Mouse (Mus musculus) urinary bladder, adult 18-20 months (tissue): ENCODE results near the gene Cldnd1.

Source experiments
- DNase-seq, 2 experiments: peaks; one replicate each; pipeline ENCODE4 v3.0.0; 2022; ENCODE audit warnings: low spot score in 2 of 2, mixed read lengths in 2 of 2

The Cldnd1 gene

GRCm38 (mm10) chr16:58708601-58709475 is 18.9 kb upstream of the Cldnd1 start:
- DNase-seq: no peak

- no peak for DNase-seq
Observed at GRCm38 (mm10) chr16:58709536-58709935, 18.2 kb upstream of the Cldnd1 start.

GRCm38 (mm10) chr16:58712221-58712620 is 15.5 kb upstream of the Cldnd1 start:
- no peak for DNase-seq

GRCm38 (mm10) chr16:58713128-58713527 is 14.6 kb upstream of the Cldnd1 start:
- DNase-seq: no peak

- DNase-seq: no peak
Observed at GRCm38 (mm10) chr16:58715018-58715417, 12.7 kb upstream of the Cldnd1 start.

GRCm38 (mm10) chr16:58718666-58719120 is 9.0 kb upstream of the Cldnd1 start, which contains the start of gene Gpr15:
TSS of gene Gpr15 (minus strand) at chr16:58719070.
- DNase-seq: no peak

GRCm38 (mm10) chr16:58722292-58722691 is 5.4 kb upstream of the Cldnd1 start:
- DNase-seq: no peak

- no peak for DNase-seq
Observed at GRCm38 (mm10) chr16:58726680-58727476, 832 bp upstream of the Cldnd1 start.

GRCm38 (mm10) chr16:58728176-58728671 is 514 bp downstream of the Cldnd1 start:
- DNase-seq: no peak

GRCm38 (mm10) chr16:58738205-58738604 is 10.5 kb downstream of the Cldnd1 start:
- no peak for DNase-seq

- no peak for DNase-seq
Observed at GRCm38 (mm10) chr16:58738800-58739199, 11.1 kb downstream of the Cldnd1 start.

GRCm38 (mm10) chr16:58740751-58741150 is 13.0 kb downstream of the Cldnd1 start:
- no peak for DNase-seq

GRCm38 (mm10) chr16:58746715-58747114 is 19.0 kb downstream of the Cldnd1 start:
- no peak for DNase-seq

- DNase-seq: no peak
Observed at GRCm38 (mm10) chr16:58751314-58751713, 23.6 kb downstream of the Cldnd1 start.

GRCm38 (mm10) chr16:58756191-58756590 is 28.5 kb downstream of the Cldnd1 start:
- DNase-seq: no peak

- DNase-seq: no peak
Observed at GRCm38 (mm10) chr16:58763076-58763475, 35.4 kb downstream of the Cldnd1 start, which contains the start of gene Olfr172. TSS of gene Olfr172 (minus strand) at chr16:58763176.
